Mouse (Mus musculus): ENCODE data around the gene Slc2a8.

Slc2a8 gene

DNA sequence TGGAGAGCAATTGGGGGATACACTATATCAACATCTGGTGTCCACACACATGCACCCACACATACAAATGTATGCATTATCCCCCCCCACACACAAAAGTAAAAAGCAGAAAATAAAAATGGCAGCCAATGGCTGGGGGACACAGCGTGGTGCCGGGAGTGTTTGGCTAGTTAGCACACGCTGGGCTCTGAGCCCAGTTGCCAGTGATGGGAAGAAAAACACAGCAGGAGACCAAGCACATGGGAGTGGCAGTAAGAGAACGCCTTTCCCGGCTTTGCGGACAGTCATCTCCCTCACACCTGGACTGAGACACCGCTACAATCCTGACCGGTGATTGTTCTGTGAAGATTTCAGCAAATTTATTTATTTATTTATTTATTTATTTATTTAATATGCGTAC lies 10.6 kb downstream of the Slc2a8 start:
- DNase-seq (ENCODE audit: low spot score in 2 of 2) = no peak

DNA sequence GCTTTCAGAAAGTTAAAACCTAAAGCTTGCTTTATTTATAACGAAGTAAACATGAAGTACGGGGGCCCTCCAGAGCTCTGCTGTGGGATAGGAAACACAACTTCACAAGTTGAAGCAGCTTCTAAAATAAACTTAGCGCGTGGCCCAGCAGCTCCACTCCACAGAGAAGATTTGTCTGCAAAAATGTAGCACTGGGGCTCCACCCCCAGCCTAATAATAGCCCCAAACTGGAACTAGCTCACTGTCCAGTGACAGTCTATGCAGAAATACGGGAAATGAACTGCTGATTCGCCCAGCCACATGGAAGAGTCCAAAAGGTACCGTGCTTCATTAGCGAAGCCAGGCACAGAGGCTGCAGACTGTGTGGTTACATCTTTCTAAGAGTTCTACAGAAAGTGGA lies 12.6 kb downstream of the Slc2a8 start:
- DNase-seq (ENCODE audit: low spot score in 2 of 2) = no peak

DNA sequence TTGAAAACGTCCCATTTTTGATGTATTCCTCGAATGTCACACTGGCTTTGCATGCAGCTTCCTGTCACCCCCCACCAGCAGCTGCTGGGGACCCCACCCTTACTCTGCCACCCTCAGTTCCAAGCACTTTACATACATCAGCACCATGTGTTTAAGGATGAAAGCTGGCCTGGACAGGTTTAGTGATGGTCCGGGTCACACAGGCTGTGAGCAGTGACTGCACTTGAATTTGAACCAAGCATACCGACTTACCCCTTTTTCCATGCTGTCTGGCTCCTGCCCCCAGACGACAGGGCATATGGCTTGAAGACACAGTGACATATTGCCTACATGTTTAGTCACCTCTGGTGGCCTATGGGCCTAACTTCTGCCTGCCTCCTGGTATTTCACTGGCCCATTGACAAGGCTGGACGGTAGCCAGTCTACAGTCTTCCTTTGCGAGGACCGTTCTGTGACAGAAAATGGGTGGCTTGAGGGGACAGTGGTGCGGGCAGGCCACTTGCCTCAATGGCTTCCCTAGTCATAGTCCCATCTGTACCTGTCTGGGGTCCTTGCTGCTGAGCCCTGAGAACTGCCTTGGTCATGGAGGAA lies 13.8 kb downstream of the Slc2a8 start:
- DNase-seq (ENCODE audit: low spot score in 2 of 2) = no peak

DNA sequence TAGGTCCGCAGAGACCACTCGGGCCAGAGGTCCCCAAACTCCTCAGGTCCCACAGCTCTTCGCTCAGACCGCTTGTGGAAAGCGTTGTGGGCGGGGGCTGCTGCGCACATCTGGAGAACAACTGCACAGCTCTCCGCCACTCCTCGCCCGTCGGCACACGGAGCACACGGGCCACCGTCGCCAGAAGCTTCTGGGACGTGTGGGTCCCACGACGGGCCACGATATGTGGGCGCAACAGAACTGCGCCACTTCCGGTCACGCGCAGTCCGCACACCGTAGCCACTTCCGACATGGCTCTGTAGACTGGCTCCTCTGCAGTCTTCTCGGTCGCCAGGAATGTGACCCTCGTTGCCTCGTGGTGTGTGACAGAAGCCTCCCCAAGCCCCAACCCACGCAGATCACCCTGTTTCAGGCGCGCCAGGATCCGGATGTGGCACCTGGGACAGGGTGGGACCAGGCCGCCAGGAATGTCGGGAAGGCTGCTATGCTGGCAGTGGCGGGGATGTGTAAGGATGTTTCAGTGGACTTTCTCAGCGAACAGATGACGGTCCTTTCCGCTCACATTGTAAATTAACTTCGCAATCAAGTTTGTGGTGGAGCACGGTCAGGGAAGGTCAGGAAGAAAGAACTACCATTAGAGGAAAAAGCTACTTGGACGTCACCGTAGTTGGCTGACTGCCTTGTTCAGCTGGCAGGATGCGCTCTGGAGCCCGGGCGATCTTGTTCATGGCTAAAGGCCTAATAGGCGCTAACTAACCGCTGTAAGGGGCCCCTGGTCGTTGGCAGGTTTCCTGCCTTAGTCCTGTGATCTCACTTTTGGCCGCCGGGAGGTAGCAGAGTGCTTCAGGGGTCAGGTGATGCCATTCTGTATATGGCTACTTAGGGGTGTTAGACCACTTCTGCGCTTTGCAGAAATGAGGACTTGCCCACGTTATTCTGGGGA lies 14.9 kb downstream of the Slc2a8 start:
- peak; percentile 85 for DNase-seq (ENCODE audit: low spot score in 2 of 2)

DNA sequence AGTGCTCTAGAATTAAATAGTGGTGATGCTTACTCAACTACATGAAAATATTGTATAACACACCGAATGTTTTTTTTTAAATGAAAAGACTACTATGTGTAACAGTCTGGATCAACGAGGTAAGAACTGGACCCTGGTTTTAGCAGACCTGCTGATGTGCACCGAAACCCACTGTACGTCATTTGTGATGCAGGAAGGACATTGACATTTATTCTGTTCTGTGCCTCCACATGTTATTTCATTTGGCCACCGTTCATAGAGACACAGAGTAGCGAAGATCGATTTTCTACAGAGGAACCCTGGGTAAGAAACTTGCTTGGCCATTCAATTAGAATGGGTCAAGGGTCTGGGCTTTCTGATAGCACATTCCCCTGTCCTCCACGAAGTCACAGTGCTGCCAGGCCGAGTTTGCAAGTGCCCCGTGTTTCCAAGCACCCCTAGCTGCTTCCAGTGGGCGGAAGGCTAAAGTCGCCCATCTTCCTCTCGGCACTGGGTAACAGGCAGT lies 15.6 kb downstream of the Slc2a8 start:
- no peak for DNase-seq (ENCODE audit: low spot score in 2 of 2)

DNA sequence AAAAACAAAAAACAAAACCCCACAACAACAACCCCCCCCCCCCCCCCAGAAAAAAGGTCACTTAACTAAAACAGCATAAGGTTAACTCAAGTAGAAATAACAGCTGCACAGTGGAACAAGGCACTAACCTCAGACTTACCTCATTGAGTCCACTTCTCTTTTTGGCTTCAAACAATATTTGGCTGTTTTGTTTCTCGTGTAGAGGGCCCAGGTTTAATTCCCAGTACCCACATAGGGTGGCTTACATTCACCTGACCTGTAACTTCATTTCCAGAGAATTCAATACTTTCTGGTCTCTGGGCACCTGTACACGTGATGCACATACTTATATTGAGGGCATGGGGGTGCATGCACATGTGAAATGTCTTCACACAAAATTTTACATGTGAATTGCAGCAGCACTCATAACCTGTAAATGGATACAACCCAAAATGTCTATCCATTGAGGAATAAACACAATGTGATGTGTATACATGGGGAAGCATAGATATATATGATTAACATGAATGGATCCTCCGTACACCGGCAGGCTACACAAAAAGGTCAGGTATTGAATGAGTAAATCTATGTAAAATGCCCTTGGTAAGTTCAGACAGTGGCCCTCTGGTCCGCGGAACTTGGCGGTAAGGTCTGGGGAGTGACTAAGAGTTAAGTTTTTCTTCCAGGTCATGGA lies 16.2 kb downstream of the Slc2a8 start:
- peak; percentile 46 to 54 for DNase-seq (ENCODE audit: low spot score in 2 of 2)

DNA sequence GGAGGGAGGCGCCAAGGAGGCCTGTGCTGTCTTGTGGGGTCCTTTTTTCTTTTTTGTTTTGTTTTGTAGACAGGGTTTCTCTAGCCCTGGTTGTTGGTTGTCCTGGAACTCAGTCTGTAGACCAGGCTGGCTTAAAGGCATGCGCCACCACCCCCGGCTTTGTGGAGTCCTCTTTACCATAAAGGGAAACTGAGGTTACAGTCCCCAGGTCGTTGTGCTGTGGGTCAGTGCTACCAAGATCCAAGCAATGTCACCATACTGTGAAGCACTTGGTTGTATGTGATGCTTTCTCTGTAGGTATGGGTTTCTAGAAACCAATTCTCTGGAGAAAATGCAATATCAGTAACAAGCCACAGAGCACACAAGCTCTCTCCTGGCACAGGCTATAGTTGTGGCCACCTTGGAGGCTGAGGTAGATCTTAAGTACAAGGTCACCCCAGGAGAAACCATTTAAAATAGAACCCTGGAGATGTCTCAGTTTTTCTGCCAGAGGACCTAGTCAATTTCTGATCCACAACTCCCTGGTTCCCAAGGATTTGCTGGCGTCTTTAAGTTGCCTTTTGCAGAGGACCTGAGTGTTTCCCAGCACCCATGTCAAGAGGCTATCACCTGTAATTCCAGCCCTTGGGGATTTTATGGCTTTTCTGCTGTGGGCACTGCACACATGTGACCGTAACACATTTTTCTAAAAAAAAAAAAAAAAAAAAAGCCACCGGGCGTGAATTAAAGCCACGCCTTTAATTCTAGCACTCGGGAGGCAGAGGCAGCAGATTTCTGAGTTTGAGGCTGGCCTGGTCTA lies 17.0 kb downstream of the Slc2a8 start:
- peak in 1 of 2 experiments; percentile 31 for DNase-seq (ENCODE audit: low spot score in 2 of 2)

DNA sequence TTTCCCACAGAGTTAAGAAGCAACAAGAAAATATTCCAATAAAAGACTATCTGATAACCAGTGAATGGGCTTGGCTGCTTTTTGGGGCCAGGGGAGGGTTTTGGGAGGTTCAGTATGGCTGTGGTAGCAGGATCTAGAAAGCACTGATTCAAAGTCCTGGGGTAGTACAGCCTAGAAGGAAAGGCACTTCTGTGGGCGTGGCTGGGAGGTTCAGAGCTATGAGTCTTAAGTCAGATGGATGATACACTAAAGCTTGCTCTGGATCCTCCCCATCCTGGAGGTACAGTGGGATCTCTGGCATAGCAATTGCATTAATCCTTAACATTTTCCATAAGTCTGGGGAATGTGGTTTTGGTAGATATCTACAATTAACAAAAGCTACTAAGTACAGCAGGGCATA lies 17.9 kb downstream of the Slc2a8 start:
- no peak for DNase-seq (ENCODE audit: low spot score in 2 of 2)

DNA sequence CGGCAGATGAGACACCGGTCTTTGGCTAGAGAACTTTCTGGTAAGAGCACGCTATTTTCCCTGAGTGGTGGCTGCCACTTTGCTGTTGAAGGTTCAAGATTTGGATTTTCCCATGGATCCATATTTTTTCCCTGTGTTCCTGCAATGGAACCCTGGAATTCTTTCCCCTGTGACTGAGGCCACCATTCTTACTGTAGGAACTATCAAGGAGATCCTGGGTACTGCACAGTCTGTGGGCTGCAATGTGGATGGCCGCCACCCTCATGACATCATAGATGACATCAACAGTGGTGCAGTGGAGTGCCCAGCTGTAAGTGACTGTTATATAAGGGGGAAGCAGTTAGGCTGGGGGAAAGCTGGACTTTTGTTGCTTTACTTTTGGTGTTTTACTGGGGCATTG lies 18.3 kb downstream of the Slc2a8 start:
- no peak for DNase-seq (ENCODE audit: low spot score in 2 of 2)

DNA sequence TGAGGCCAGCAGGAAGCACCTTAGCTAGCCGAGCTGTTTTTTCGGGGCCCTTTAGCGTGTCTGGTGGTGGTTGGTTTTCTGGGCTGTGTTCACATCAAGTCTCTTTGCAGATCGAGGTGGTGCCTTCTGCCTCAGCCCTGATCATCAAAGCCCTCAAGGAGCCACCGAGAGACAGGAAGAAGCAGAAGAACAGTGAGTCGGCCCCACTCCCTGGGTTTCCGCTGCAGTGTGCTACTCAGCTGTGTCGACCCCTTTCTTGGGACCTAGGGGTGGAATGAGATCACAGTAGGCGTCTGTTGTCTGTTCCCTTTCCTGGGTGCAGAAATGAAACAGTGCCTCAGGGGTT lies 19.0 kb downstream of the Slc2a8 start:
- peak; percentile 42 to 50 for DNase-seq (ENCODE audit: low spot score in 2 of 2)

DNA sequence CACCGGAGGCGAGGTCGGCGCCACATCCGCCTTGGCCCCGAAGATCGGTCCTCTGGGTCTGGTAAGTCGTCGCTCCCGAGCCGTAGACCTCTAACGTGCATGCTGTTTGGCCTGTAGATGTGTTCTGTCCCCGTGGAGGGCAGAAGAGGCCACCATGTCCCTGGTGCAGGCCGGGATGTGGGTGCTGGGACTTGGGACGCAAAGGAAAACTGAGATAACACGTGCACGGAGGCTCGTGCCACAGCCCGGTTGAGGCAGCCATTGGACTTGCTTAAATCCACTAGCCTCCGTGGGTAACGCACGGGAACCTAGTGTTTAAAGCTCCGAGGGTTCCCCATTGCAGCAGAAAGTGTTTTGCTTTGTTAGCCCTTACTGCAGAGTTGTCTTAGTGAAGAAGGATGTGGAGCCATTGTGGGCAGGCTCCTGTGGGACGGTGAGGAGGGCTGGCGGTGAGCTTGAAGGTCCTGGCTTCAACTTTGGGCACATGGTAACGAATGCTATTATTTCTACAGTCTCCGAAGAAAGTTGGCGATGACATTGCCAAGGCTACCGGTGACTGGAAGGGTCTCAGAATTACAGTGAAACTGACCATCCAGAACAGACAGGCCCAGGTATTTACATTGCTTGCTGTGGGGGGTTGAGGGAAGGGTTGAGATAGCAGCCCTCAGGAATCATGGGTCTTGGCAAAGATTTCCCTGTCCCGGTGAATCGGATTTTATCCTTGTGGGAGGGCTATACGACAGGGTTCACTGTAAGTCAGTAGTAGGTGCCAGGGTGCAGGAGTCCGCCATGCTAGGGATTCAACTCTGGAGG lies 19.6 kb downstream of the Slc2a8 start:
- DNase-seq (ENCODE audit: low spot score in 2 of 2) = no peak

DNA sequence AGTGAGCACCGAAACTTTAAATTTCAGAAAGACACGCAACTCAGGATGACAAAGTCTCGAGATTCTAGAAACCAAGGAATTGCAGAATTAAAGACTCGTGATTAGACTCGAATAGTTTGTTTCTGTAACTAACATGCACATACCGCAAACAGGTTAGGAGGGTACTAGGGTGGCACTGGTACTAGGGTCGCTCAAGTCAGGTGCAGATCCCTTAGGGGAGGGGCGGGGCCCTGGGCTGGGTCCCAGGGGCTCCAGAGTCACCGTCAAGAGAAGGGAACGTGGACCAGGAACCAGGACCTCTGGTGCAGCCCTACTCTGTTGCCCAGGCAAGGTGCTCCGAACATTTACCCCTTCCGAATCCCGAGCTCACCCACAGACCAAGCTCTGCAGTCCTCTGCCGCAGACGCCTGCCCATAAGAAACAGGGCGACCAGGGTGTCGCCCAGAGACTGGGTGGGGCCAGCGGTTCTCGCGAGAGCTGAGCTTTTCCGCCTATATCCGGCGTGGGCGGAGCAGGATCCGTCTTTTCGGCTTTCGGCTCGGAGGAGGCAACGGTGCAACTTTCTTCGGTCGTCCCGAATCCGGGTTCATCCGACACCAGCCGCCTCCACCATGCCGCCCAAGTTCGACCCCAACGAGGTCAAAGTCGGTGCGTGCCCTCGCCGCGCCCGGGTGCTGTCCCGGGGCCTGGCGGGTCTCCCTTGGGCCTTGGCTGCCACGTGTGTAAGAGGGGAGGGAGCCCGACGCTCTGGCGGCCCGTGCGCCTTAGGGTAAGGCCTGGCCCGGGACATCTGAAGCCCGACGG lies 20.5 kb downstream of the Slc2a8 start, which contains the start of the genes Rpl12 and Lrsam1:
Gene Rpl12 (plus strand): TSS at position 368 of the 804 bp plus-strand sequence.
Gene Lrsam1 (minus strand): TSS at position 423 of the 804 bp plus-strand sequence.
- DNase-seq (ENCODE audit: low spot score in 2 of 2) = peak; percentile 92 to 93

DNA sequence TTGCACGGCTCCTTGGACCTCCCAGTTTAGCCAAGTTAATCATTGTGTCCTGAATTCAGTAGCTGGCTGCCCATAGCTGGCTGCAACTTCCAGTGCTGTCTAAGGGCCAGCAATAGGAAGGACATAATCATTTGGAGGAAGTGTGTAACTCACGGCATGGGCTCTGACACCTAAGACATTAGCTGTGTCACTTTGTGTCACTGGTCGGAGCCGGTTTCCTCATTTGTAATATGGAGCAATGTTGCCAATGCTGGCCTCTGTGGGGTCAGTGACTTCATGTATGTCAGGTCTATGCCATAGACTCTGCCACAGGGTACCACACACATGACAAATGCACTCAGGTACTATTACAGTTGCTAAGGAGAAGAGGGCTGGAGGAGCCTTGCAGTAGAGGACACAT lies 21.6 kb downstream of the Slc2a8 start:
- no peak for DNase-seq (ENCODE audit: low spot score in 2 of 2)

DNA sequence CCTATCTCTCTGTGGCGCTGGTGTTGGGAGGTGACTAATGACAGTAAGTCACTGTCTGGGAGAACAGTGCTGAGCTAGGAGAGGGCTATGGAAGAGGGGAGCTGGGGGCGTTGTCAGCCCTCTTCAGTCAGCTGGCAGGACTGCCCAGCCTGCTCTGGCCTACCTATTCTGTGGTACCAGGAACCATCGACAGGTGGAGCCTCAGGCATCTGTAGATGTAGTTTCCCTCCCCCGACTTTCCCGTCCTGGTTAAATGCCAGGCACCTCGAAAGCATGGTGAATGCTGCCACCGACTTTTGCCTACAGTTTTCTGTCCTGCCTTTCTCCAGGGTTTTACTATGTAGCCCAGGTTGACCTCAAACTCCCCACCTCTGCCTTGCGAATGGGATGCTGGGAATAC lies 24.5 kb downstream of the Slc2a8 start:
- no peak for DNase-seq (ENCODE audit: low spot score in 2 of 2)

DNA sequence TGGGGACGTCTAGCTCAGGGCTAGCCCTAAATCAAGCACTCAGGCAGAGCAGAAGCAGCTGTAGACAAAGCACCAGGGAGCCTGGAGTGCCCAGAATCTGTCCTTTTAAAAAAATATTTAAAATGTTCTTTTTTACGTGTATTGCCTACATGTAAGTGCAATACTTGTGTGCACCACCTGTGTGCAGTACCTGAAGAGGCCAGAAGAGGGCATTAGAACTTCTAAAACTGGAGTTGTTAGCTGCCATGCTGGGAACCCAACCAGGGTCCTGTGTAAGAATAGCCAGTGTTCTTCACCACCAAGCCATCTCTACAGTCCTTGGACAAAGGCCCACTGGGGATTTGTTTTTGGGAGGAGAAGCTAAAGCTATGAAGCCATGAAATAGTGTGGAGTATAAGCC lies 27.3 kb downstream of the Slc2a8 start:
- DNase-seq (ENCODE audit: low spot score in 2 of 2) = no peak

DNA sequence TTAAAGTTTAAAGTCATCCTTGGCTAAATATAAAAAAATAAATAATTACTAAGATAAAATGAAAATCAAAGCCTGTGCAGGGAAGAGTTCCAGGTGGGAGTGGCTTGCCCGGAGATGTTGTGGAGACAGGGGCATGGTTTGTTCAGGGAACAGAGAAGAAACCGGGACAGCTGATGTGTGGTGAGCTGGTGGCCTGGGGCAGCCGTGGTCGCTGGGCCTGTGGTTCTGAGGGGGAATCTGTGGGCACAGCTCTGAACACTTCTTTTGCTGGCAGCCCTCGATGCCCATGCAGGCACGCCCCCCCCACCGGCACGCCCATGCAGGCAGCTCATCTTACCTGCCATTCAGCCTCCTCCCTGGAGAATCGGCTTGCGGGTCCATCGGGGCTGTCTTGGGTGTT lies 34.4 kb downstream of the Slc2a8 start:
- DNase-seq (ENCODE audit: low spot score in 2 of 2) = no peak

DNA sequence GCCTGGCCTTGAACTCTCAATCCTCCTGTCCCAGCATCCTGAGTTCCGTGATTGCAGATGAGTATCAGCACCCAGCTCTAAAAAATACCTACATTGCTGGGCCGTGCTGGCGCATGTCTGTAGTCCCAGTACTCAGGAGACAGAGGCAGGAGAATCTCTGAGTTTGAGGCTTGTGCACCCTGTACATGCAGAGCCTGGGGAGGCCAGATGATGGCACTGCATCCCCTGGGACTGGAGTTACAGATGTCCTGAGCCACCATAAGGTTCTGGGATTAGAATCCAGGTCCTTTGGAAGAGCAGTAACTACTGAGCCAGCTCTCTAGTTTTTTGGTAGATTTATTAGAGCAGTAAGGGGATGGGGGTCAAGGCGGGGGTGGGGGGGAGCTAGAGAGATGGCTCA lies 41.4 kb downstream of the Slc2a8 start:
- DNase-seq (ENCODE audit: low spot score in 2 of 2) = no peak

DNA sequence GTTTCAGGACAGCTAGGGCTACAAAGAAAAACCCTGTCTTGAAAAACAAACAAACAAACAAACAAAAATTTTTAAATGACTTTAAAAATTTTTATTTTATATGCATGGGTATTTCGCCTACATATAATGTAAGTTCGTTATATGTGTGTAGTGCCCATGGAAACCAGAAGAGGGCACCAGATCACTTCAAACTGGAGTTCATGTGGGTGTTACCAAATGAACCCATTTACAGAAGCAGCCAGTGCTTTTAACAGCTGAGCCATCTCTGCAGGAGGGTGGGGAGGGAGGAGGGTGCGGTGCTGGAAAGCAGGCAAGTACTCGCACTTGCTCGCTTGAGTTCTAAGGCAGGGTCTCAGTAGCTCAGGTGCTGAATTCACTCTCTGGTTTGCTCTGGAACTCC lies 42.5 kb downstream of the Slc2a8 start:
- peak; percentile 28 to 56 for DNase-seq (ENCODE audit: low spot score in 2 of 2)

DNA sequence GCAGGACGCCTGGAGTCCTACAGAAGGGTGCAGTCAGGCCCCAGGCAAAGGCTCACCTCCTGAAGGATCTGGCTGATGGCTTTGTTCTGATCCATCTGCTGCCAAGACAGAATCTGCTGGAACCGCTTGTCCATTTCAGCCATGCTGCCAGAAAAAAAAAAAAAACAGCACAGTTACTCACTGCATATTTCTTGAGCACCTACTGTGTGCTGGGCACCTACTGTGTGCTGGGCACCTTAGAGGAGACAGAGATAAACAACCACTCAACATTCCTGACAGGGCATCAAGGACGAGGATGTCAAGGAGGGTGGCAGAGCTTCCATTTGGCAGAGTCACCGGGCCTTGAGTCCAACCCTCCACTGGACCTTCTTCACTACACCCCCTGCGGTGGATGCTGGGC lies 43.1 kb downstream of the Slc2a8 start:
- no peak for DNase-seq (ENCODE audit: low spot score in 2 of 2)

DNA sequence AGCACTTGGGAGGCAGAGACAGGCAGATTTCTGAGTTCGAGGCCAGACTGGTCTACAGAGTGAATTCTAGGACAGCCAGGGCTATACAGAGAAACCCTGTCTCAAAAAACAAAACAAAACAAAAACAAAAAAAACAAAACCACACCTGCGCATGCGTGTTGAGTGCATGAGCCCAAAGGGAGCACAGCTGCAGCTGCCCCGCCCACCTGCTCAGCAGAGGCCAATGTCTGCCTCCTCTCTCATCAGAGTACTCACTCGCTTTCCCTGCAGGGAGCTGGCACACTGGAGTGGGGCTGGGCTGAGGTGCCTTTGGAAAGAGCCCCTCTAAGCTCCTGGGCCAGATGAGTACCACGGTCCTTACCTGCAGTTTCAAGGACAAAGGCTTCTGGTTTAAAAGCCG lies 50.2 kb downstream of the Slc2a8 start:
- DNase-seq (ENCODE audit: low spot score in 2 of 2) = no peak
